Mouse (Mus musculus) heart, adult 11 months (tissue): Measurements from ENCODE around the gene Cbx7.

Experiments
- DNase-seq: peaks from one replicate; pipeline ENCODE4 v3.0.0; 2022

Gene Cbx7

GRCm38 (mm10) chr15:80000694-80001093 lies 29.8 kb upstream of the Cbx7 start:
- peak; percentile 99 for DNase-seq

DNA sequence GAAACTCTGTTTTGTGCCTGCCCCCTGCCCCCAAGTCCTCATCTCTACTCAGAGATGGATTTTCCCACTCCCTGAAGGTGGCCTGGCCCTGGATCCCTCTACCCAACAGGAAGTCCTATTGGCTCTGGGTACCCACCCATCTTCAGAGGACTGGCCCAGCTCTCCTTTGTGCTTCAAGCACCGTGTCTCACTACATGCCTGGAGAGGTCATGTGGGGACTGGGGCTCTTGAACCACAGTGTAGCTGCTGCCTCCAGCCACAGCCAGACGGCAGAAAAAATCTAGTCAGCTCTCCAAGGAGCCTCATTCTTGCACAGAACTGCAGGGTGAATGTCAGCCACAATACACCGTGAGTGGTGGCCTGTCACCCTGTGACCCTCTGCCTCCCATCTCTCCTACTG lies 27.1 kb upstream of the Cbx7 start:
- DNase-seq, result no peak

DNA sequence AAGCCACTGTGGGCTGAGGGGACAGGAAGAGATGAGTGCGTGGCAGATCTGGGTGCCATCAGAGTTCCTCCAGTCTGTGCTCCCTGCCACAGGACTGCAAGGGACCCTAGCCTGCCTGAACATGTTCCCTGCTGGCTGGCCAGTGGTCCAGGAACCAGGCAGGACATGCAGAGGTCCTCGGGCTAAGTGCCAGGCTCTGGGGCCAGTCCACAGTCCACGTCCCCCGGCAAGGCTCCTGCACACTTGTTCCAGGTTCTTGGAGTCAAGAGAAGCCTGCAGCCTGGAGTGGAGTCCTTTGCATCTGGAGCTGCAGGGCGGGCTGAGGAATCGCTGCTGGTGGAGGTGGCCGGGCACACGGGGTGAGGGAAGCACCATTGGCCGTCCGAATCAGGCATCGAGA lies 25.9 kb upstream of the Cbx7 start:
- no peak for DNase-seq

GRCm38 (mm10) chr15:79995552-79995951 lies 24.6 kb upstream of the Cbx7 start:
- no peak for DNase-seq

DNA sequence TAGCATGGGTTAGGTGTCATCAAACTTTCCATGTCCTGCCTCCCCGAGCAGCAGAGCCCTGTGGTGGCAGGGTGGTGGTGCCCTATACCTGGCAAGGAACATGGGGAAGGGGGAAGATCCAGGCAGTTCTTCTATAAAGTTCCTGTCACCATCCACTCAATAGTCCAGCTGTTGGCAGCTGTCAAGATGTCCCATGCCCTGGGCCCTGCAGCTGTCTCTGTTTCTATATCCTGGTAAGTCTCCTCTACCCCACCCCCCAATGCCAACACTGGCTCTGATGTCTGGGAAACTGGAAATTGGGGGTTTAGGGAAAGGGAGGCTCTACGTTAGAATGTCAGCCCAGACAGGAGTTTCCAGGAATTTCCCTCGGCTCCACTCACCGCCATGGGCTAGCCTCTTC lies 23.6 kb upstream of the Cbx7 start:
- no peak for DNase-seq

DNA sequence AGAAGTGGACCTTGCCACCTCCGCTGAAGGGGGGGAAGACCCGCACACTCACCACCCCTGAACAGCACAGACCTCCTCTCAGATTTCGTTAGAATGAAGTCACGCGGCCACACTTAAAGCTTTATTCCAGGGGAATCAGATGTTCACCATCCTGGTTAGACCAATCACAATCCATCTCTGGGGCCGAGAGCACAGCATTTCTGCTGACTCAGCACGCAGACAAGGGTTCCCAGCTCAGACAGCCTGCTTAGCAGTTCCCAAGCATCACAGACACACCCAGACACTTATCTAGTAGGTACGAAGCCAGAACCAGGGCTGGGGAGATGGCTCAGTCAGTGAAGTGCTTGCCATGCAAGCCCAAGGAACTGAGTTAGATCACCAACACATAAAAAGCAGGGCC lies 15.3 kb upstream of the Cbx7 start:
- no peak for DNase-seq

DNA sequence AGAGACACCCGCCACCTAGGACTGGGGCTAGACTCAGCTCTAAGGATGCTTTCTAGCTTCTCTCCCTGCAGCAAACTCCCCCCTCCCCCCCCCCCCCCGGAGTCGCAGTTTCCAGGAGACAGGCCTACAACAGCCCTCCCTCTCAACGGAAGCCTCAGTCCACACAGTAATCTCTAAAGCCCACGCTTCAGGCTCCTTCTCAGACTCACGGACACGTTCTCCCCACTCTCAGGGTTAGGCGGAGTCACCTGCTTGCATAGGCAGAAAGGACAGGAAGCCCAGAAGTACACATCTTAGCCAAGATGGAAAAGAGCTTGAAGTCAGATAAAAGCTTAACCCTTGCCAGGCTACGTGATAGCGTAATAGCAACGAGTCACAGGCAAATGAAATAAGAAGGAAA lies 14.6 kb upstream of the Cbx7 start:
- DNase-seq, result no peak

GRCm38 (mm10) chr15:79984152-79984551 lies 13.2 kb upstream of the Cbx7 start:
- no peak for DNase-seq

DNA sequence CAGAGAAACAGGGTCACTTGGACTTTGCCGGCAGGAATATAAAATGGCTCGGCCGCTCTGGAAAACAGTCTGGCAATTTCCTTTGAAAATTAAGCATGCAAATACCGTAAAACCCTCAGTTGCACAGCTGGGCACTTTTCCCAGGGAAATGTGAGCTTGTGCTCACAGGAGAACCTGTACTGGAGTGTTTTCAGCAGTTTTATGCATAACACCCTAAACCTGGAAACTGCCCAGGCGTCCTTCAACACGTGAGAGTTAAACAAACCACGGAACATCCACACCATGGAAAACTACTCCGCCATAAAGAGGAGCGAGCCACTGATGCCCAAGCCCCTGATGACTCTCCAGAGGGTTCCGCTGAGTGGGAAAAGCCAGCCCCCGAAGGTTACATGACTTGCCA lies 9.8 kb upstream of the Cbx7 start:
- DNase-seq, result no peak

DNA sequence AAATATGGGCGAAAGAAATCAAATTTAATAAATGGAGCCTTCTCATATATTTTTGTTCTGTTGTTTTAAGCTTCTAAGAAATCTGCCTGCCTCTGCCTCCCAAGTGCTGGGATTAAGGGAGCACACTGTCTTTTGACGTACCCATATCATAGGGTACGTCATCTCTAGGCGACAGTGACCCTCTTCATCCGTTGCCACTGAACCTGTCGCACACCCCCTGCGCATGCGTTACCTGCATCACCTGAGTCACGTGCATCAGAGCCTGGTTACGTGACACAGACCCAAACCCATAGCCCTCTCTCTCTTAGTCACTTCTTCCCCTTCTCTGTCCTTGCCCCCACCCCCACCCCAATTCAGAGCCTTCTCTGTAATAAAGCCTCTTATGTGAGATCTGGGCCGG lies 1.3 kb upstream of the Cbx7 start:
- no peak for DNase-seq

DNA sequence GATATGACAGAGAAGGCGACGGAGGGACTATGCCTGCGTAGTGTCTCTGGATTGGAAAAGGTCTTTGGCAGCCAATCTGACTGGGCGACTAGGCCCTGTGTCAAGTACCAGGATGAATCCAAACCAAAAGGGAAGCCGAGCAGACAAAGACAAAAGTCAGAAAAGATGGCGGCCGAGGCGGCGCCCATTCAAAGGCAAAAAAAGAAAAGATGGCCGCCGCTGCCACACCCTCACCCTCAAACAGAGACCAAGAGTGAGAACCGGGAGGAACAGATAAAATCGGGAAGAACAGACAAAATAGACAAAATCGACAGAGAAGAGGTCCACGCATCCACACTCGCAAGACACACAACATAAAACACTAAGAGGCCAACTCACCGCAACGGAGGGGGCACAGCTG lies 428 bp downstream of the Cbx7 start:
- DNase-seq, result no peak

DNA sequence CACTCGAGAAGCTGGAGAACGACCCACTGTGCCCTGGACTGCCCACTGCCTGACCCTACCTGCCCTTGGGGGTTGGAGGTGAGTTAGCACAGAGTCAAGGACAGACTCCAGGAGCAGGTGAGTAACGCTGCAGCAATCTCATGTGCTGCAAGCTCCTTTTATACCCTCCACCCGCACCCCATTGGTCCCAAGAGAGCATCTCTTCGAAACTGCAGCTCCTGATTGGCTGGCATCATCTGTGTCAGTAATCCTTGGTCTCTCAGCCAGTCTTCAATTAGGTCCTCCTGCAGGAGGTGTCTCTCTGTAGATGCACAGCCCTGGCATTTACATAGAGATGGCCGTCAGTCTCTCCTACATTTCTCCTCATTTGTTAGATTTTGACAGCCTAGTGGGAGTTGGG lies 3.6 kb downstream of the Cbx7 start:
- no peak for DNase-seq

GRCm38 (mm10) chr15:79964376-79964775 lies 6.5 kb downstream of the Cbx7 start:
- DNase-seq, result no peak

- DNase-seq, result no peak
These were observed 8.3 kb downstream of the Cbx7 start for GRCm38 (mm10) chr15:79962661-79963060.

- peak; percentile 96 for DNase-seq
These were observed 9.5 kb downstream of the Cbx7 start for GRCm38 (mm10) chr15:79961366-79961921.

DNA sequence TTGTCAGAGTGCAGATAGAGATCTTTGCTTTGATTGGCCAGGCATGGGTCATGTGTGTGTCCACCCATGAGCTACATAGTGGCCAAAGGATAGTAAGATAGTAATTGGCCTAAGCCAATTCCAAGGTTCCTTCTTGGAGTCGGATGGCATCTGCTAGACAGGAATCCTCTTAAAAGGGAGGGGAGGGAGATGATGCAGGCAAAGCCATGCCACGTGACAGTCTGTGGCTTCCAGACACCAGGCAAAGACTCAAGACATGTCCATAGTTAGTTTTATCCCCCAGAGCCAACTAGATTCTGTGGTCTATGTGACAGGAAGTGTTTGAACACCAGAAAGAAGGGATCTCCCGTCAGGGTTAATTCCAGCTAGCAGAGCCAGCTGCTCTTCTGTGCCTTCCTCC lies 12.5 kb downstream of the Cbx7 start:
- no peak for DNase-seq

GRCm38 (mm10) chr15:79956559-79956958 lies 14.4 kb downstream of the Cbx7 start:
- DNase-seq, result no peak

DNA sequence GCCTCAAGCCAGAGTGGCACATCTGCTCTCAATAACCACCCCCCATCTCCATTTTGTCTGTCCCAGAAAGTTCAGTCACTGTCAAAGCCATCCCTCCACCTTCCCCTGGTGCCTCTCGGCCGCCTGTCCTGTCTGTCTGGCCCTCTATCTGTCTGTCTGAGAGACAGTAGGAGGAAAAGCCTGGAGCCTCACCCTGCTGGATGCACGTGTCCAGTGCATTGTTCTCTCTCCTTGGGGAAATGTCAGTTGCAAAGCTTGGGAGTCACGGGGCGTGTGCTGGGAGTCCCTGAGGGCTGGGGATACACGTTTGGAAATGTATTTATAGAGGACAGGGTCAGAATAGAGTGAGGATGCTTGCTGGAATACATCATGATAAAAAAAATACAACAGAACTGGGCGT lies 17.4 kb downstream of the Cbx7 start:
- DNase-seq, result peak; percentile 98

DNA sequence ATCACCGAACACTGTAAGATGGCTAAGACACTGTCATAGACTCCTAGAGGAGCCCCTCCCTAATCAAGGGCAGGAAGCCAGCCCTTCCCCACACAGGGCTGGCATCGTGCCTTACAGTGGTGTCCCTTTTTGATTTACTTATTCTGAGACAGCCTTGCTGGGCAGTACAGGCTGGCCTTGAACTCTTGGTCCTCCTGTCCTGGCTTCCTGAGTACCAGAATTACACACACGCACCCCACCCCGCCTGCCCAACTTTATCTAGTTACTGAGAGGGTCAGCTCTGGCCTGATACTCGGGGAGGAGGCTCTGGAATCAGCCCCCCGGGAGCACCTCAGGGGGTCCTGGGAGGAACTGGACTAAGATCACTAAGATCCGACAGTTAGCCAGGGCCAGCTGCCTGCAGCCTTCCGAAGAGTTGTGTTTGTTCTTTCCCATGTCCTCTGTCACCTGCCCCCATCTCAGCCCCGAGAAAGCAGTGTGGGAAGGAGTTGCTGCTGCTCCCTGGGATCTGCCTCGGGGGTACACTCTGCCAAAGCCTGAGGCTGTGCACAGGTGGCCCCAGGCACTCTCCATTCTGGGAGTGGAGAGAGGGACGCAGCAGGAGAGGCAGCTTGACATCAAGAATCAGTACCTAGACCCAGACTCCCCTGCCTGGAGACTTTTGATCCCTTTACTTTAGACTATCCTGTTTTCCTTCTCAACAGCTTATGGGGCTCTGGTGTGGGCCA lies 18.3 kb downstream of the Cbx7 start:
- DNase-seq, result peak; percentile 95

DNA sequence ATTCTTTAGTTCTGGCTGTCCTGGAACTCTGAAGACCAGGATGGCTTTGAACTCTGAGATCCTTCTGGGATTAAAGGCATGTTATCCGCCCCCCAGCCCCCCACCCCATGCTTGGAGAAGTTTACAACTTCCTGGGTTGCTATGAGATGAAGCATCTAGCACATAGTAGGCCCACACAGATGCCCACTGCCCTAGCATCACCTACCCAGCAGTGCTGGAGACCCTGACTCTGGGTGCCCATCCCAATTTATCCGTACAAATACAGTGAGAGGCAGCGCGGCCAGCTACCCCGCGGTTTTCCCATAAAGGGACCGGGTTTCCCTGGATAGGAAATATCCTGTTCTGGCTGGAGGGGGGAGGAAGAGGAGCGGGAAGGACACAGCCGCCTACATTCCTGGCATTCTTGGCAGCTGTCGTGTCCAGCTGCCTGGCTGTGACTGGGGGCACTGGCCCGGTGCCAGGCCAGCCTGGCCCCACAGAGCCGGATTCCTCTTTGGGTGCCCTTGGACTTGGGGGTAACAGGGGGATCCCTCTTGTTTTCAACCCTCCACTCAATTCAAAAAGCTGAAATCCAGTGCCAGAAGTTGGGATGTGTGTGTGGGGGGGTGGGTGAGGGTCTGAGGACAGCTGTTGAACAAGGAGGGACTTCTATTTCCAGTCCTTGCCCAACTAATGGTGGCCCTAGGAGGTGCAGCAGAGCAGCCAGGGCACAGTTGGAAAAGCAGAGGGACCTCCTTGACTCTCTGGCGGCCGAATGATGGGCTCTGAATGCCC lies 19.0 kb downstream of the Cbx7 start:
- DNase-seq, result peak; percentile 98

DNA sequence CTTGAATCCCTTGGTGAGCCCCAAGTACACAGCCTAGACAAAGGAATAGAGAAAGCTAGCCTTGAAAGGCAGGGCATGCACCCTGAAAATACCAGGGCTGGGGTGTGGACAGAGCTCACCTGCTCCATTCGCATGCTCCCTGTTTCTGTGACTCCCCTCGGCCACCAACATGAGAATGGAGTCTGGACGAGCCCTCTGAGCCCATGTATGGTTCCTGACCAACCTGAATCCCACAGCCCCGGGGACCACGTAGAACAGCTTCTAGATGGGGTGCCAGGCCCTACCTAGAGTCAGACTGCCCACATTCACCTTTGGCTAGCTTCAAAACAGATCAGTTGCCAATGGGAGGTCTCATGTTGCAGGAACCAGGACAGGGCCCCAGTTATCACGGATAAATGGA lies 19.7 kb downstream of the Cbx7 start:
- DNase-seq, result peak; percentile 90

DNA sequence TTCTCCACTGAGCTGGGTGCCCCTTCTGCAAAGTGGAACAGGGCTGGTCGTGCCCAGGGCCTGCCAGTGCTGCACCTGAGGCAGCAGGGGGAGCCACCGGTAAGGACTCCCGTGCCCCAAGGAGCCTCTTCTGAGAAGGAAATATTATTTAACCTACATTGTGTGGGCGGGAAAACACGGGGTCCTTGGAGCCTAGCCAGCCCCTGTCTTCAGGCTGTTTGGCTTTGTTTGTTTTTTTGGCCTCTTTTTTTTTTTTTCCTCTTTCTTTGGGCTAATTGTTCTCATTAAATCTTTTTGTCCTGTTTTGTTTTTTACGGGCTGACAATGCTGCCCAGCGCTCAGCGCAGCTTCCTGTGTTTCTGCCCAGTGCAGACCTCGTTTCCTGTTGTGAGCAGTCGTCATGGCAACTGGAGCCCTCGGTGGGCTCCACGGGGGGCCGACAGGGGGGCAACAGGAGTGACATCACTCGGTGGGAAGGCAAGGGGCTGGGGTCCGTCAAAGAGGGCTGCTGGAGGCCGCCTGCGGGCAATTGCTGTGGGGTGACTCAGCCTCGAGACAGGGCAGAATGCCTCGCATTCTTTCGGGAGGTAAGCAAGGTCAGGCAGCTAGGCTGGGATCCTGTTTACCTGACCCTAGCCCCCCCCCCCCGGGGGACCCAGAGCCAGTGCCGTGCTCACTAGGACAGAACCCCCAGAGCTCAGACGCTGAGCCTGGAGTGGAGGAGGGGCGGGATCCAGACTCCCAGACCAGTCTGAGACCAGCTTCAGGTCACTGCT lies 20.5 kb downstream of the Cbx7 start:
- DNase-seq, result peak; percentile 97

GRCm38 (mm10) chr15:79947681-79948080 lies 23.2 kb downstream of the Cbx7 start:
- peak; percentile 82 for DNase-seq

- DNase-seq, result peak; percentile 92
These were observed 24.1 kb downstream of the Cbx7 start for GRCm38 (mm10) chr15:79946790-79947189.
